Mouse (Mus musculus) limb, embryonic 13.5 days (tissue): ENCODE measurements around the gene Sall4. TPM values are rescaled to one million over a fixed set of nuclear protein-coding genes. Genes with fewer than 3 reads are reported as not detected.

ENCODE experiments used
- ATAC-seq: fragments of 200-750 bp; cut with Nextera tagmentation; 2 replicates; pipeline ENCODE4 v1.8.0; 2017; ENCODE audit warnings: low read depth, moderate number of reproducible peaks, moderate TSS enrichment; ENCODE audit not compliant: low FRiP score
- H3K27ac ChIP-seq: fragments of 300-500 bp; sonication (generic); 2 replicates; pipeline ENCODE4 v1.5.1; 2015; ENCODE audit warnings: inconsistent platforms, mild to moderate bottlenecking, moderate library complexity
- H3K27me3 ChIP-seq: fragments of 300-500 bp; sonication (generic); 2 replicates; pipeline ENCODE4 v1.6.1; 2015; ENCODE audit warnings: mild to moderate bottlenecking, inconsistent platforms
- H3K36me3 ChIP-seq: fragments of 300-500 bp; sonication (generic); 2 replicates; pipeline ENCODE4 v1.6.1; 2015; ENCODE audit warnings: inconsistent platforms, mild to moderate bottlenecking, moderate library complexity
- H3K4me1 ChIP-seq: fragments of 300-500 bp; sonication (generic); 2 replicates; pipeline ENCODE4 v1.6.1; 2015; ENCODE audit warnings: inconsistent platforms
- H3K4me2 ChIP-seq: fragments of 300-500 bp; sonication (generic); replicated peaks from 2 replicates; pipeline ENCODE4 v1.6.1; 2015; ENCODE audit warnings: inconsistent platforms, mild to moderate bottlenecking, moderate library complexity
- H3K4me3 ChIP-seq: fragments of 300-500 bp; sonication (generic); 2 replicates; pipeline ENCODE4 v1.5.1; 2015; ENCODE audit warnings: moderate library complexity, mild to moderate bottlenecking, inconsistent platforms
- H3K9ac ChIP-seq: fragments of 300-500 bp; sonication (generic); 2 replicates; pipeline ENCODE4 v1.6.1; 2015; ENCODE audit warnings: mild to moderate bottlenecking, inconsistent platforms
- H3K9me3 ChIP-seq: fragments of 300-500 bp; sonication (generic); 2 replicates; pipeline ENCODE4 v1.6.1; 2016; ENCODE audit warnings: inconsistent platforms
- whole genome bisulfite sequencing: fragments of 180-500 bp; shearing (Covaris S2); methylation state at CpG from one replicate; pipeline ENCODE4 v1.1.7; 2015; 5-methylcytosine and 5-hydroxymethylcytosine counted together
- polyA plus RNA-seq: library from polyadenylated mRNA; unstranded; fragments of >200 nt; fragmentation: Nextera tagmentation; extraction: Ambion mirVana; gene quantifications from 2 replicates; pipeline ENCODE4 v1.2.1, GENCODE M21; 2015

The Sall4 gene
- polyA plus RNA-seq, 1 experiment from 2014 or later: 0.71 TPM

DNA sequence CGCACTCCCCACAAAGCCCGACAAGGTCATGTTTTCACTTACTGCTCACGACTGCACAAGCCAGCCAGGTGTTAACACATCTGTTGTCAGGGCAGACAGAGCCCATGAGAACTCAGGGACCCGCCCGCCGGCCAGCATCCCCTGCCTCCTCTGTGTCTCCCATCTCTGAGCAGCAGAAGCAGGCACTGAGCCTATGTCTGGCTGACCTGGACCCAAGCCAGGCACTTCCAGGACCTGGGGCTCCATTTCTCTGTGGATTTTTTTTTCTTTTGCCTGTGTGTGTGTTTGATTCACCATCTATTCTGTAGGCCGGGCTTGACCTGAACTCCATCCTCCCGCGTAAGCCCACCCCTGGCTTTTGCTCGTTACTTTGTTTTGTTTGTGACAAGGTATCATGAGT is 49.0 kb downstream of the Sall4 start:
- 63% methylated on average over 10 of the region's 10 CpGs for WGBS

DNA sequence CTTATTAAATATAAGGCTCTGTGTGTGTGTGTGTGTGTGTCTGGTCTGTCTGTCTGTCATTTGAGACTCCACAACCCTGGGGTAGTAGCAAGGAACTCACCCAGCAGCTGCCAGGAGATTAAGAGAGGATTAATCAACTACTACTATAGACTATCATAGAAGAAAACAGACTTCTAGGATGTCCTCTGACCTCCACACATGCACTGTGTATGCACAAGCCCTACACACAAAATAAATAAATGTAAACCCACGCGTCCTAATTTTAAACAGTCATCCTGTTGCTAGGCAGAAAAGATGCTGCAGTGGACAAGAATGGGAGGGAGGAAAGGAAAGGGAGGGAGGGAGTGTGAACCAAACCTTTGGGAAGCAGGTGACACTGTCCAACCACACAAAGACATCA is 49.5 kb downstream of the Sall4 start:
- no peaks in the 10 kb centered on the region for H3K27me3 ChIP-seq
- peak; percentile 60; the same call in 1 of the 2 replicates for ATAC-seq
- 79% methylated on average over 2 of the region's 2 CpGs for WGBS
- H3K36me3 ChIP-seq: no peaks in the 10 kb centered on the region; the same call in 1 of the 2 replicates
- H3K9ac ChIP-seq: no peak overlapping the region
- H3K27ac ChIP-seq: no peak overlapping the region
- no peak overlapping the region for H3K4me2 ChIP-seq
- peaks cover 11% of the 10 kb centered on the region for H3K4me1 ChIP-seq
- no peaks in the 10 kb centered on the region for H3K9me3 ChIP-seq
- no peak overlapping the region for H3K4me3 ChIP-seq

More for the DNA sequence above, 49.0 kb downstream of the Sall4 start:
- H3K27ac ChIP-seq: no peak overlapping the region
- H3K36me3 ChIP-seq: no peaks in the 10 kb centered on the region; the same call in 1 of the 2 replicates
- peaks cover 11% of the 10 kb centered on the region for H3K4me1 ChIP-seq
- ATAC-seq: 0 out of 2 replicates have a peak, but pooled peaks have one; percentile 10
- no peak overlapping the region for H3K4me3 ChIP-seq
- no peak overlapping the region for H3K9ac ChIP-seq
- H3K4me2 ChIP-seq: no peak overlapping the region
- no peaks in the 10 kb centered on the region for H3K9me3 ChIP-seq
- no peaks in the 10 kb centered on the region for H3K27me3 ChIP-seq

DNA sequence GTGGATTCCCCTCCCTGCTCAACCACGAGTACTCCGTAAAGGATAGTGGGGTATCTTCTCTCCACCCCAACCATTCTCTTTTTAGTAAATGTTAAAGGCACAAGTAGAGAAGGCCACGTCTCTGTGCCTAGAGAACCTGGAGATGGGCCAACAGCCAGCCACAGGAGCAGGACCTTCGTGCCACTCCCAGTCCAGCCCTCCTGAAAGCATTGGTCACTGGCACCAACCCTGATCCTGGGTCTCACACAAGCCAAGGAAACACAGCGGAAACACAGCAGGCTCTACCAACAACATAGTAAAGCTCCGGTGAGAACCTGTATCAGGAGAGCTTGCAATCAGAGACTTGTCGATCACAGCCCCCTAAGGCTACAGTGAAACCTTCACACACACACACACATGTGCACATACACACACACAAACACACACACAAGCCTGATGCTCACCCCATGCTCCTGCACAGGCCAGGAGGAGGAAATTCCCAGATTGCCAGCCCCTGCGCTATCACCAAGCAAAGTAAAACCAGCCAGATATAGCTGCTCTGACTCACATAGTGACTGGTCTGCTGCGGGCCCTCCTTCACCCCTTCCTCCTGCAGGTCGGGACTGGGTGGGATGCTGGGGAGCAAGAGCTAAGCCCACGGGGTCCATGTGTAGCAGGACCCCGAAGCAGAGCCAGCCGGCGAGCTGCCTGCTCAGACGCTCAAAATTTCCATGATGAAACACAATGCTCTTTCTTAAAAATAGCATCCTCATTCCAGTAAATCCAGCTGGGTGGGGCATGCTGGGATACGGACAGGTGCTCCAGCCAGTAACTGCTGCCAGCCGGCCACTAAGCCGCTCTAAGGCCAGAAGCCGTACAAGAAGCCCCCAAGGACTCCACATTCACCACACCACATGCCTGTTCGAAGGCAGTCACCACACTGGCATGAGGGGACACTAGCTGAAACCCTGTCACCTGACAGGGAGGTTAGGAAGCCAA is 55.3 kb downstream of the Sall4 start:
- H3K4me3 ChIP-seq: no peak overlapping the region
- WGBS: 73% methylated on average over 20 of the region's 20 CpGs
- H3K4me2 ChIP-seq: no peak overlapping the region
- peak overlapping the region; percentile 34; the same call in 1 of the 2 replicates for H3K27ac ChIP-seq
- H3K27me3 ChIP-seq: no peaks in the 10 kb centered on the region
- peaks cover 19% of the 10 kb centered on the region for H3K36me3 ChIP-seq
- ATAC-seq: no peak
- H3K9ac ChIP-seq: no peak overlapping the region
- peaks cover 9% of the 10 kb centered on the region; the same call in 1 of the 2 replicates for H3K4me1 ChIP-seq
- no peaks in the 10 kb centered on the region for H3K9me3 ChIP-seq

DNA sequence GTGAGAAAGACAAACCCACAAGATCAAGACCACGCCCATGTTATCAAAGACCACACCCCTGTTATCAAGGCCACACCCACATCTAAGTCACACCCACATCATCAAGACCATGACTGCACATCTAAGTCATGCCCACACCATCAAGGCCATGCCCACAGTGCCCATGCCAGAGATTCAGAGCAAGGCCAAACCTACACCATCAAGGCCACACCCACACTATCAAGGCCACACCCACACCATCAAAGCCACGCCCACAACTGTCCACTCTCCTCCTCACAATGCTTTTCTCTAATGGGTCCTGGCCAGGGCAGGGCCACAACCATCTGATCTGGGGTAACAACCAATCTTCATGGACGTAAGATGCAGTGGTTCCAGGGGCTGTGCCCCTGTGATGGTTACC is 56.8 kb downstream of the Sall4 start:
- H3K4me2 ChIP-seq: no peak overlapping the region
- no peaks in the 10 kb centered on the region for H3K9me3 ChIP-seq
- peaks cover 9% of the 10 kb centered on the region; the same call in 1 of the 2 replicates for H3K4me1 ChIP-seq
- peaks cover 24% of the 10 kb centered on the region for H3K36me3 ChIP-seq
- no peak overlapping the region for H3K9ac ChIP-seq
- ATAC-seq: no peak
- H3K4me3 ChIP-seq: no peak overlapping the region
- no peak overlapping the region for H3K27ac ChIP-seq
- 78% methylated on average over 3 of the region's 3 CpGs for WGBS
- no peaks in the 10 kb centered on the region for H3K27me3 ChIP-seq

DNA sequence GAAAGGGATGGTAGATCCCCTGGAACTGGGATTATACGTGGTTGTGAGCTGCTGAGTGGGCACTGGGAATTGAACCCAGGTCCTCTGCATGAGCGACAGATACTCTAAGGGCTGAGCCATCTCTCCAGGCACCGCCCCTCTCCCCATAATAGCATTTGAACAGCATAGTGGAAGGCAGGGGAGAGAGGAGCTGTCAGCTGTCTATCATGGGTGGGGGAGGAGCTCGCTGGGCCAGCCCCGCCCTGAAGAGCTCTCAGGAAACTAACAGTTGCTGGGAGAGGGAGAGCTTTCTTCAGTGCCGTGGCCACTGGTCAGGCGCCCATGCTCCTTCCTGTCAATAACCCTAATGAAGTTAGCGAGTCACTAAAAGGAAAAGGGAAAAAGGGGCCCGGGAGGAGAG is 60.0 kb downstream of the Sall4 start:
- Histone ChIP-seq H3K4me2 (no peak overlapping the region), H3K36me3 (peaks cover 37% of the 10 kb centered on the region), H3K4me3 (no peak overlapping the region), H3K27me3 (no peaks in the 10 kb centered on the region), H3K9me3 (no peaks in the 10 kb centered on the region), H3K4me1 (peaks cover 5% of the 10 kb centered on the region; the same call in 1 of the 2 replicates), H3K9ac (no peak overlapping the region), H3K27ac (no peak overlapping the region)
- ATAC-seq: no peak
- 45% methylated on average over 9 of the region's 9 CpGs for WGBS

DNA sequence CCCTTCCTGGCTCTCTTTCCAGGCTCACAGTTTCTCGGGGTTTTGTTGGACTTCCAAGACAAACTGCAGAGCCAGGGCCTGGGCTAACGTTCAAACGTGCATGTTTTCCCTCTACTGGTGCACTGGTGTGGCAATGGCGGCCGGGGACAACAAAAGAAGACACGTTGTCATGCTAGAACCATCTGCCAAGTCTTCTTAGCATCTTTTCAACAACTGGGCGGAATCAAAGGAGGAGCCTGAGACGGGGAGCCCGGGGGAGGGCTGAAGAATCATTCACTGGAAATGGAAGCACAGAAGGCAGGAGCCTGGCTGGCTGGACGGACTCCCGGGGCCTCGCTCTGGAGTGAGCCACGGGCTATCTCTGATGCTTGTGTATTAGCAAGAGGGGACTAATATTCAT is 65.5 kb downstream of the Sall4 start:
- Histone ChIP-seq H3K4me3 (no peak overlapping the region), H3K4me2 (no peak overlapping the region), H3K36me3 (peaks cover 41% of the 10 kb centered on the region), H3K4me1 (no peaks in the 10 kb centered on the region; the same call in 1 of the 2 replicates), H3K27me3 (no peaks in the 10 kb centered on the region), H3K27ac (no peak overlapping the region), H3K9ac (no peak overlapping the region), H3K9me3 (peaks cover 7% of the 10 kb centered on the region)
- 62% methylated on average over 13 of the region's 13 CpGs for WGBS
- no peak for ATAC-seq

Other genes with a start within 250 kb of the Sall4 start
- 6.3 and 7.3 TPM in 2 replicates for gene Nfatc2, start 166.3 kb downstream of the Sall4 start, polyA plus RNA-seq
- 22.3 and 22.6 TPM in 2 replicates for gene Atp9a, start 25.5 kb downstream of the Sall4 start, polyA plus RNA-seq
- gene Zfp64, start 187.6 kb upstream of the Sall4 start, polyA plus RNA-seq: 52.3 and 53.4 TPM in 2 replicates